Mouse (Mus musculus) monocyte, adult 5-6 weeks (primary cell): ENCODE measurements around the gene Lfng. TPM values are rescaled to one million over a fixed set of nuclear protein-coding genes. Genes with fewer than 3 reads are reported as not detected.
A peak's percentile ranks its signal among the peaks of the same experiment; 100 is the strongest.

ENCODE experiments used
- ATAC-seq: fragments of 153-309, 156-312 bp; replicated peaks from 2 replicates; pipeline ENCODE4 v1.8.0; 2017; ENCODE audit warnings: mild to moderate bottlenecking; ENCODE audit not compliant: low TSS enrichment, insufficient number of reproducible peaks, severe bottlenecking, poor library complexity, low FRiP score
- total RNA-seq: library from RNA; stranded (forward); fragments of 200-1000, 200-491, 200-594 nt; gene quantifications from 3 replicates; pipeline ENCODE4 v1.2.3, GENCODE M21; 2017

Lfng gene
- total RNA-seq, result 274 to 469 TPM (median 297 TPM) in 3 replicates

- peak; percentile 84 for ATAC-seq
Observed at GRCm38 (mm10) chr5:140607001-140607835, at the start of gene Lfng. TSS of gene Lfng (plus strand) at chr5:140607320.

- no peak for ATAC-seq
Observed at GRCm38 (mm10) chr5:140562601-140563000, 44.5 kb upstream of the Lfng start.

GRCm38 (mm10) chr5:140564896-140565295, 42.2 kb upstream of the Lfng start, which contains the start of gene Grifin:
TSS of gene Grifin (minus strand) at chr5:140565071.
- ATAC-seq, result no peak

- no peak for ATAC-seq
Observed at GRCm38 (mm10) chr5:140565451-140565850, 41.7 kb upstream of the Lfng start.

GRCm38 (mm10) chr5:140565856-140566255, 41.3 kb upstream of the Lfng start:
- ATAC-seq, result 0 out of 2 replicates have a peak, but pooled peaks have one; percentile 27

GRCm38 (mm10) chr5:140566271-140566670, 40.8 kb upstream of the Lfng start:
- ATAC-seq, result no peak

GRCm38 (mm10) chr5:140567321-140567720, 39.8 kb upstream of the Lfng start:
- ATAC-seq, result peak; percentile 48

GRCm38 (mm10) chr5:140567751-140568150, 39.4 kb upstream of the Lfng start:
- no peak for ATAC-seq

- ATAC-seq, result peak; percentile 75
Observed at GRCm38 (mm10) chr5:140568321-140568970, 38.7 kb upstream of the Lfng start.

- ATAC-seq, result no peak
Observed at GRCm38 (mm10) chr5:140569032-140569595, 38.0 kb upstream of the Lfng start.

- no peak for ATAC-seq
Observed at GRCm38 (mm10) chr5:140570223-140570870, 36.8 kb upstream of the Lfng start.

GRCm38 (mm10) chr5:140571201-140571600, 35.9 kb upstream of the Lfng start:
- no peak for ATAC-seq

GRCm38 (mm10) chr5:140571673-140572072, 35.4 kb upstream of the Lfng start:
- no peak for ATAC-seq

- ATAC-seq, result no peak
Observed at GRCm38 (mm10) chr5:140572611-140573010, 34.5 kb upstream of the Lfng start.

- no peak for ATAC-seq
Observed at GRCm38 (mm10) chr5:140575381-140575866, 31.7 kb upstream of the Lfng start.

- ATAC-seq, result no peak
Observed at GRCm38 (mm10) chr5:140579221-140579620, 27.9 kb upstream of the Lfng start.

GRCm38 (mm10) chr5:140579771-140580170, 27.3 kb upstream of the Lfng start:
- ATAC-seq, result no peak

GRCm38 (mm10) chr5:140581569-140581968, 25.6 kb upstream of the Lfng start:
- ATAC-seq, result no peak
